Mouse (Mus musculus): ENCODE measurements around the gene Gm15217.

Gm15217 gene

GRCm38 (mm10) chr14:46379285-46379684 is at the start of gene Gm15217:
Gene Gm15217, plus strand, starts transcription at chr14:46379414.
- no peak for DNase-seq (ENCODE audit: low spot score)

DNA sequence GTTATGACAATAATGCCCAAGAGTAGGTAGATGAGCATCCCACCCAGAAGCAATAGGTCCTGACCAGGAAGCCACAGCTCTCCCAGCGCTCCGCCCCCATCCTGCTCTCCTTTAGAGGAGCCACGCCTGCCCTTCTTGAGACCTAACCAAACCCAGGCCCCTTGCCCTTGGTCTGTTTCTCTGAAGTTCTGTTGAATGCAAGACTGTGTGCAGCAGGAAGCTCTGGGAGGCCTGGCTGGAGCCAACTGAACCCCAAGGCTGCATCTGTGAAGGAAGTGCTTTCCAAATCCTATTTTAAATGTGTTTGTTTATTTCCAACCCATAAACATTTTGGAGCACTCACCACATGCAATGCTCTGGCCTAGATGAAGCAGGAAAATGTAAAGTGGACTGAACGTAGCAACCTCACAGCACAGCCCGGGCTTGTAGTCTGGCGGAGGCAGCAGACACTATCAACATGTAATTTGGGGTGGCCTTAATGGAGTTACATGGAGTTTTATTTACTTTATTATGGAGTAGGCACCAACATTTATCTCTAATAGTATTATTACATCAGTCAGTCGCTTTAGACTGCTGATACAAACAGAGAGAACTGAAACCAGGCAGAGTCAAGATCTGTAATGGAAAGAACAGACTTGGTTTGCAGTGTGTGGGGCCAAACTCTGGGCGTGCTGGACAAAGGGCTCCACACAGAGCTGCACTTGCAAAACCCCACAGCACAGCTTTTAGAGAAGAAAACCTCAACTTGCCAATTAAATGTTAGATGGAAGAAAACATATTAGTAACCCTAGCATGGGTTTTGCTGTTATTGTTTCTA is 45.6 kb upstream of the Gm15217 start:
- no peak for DNase-seq (ENCODE audit: low spot score)

DNA sequence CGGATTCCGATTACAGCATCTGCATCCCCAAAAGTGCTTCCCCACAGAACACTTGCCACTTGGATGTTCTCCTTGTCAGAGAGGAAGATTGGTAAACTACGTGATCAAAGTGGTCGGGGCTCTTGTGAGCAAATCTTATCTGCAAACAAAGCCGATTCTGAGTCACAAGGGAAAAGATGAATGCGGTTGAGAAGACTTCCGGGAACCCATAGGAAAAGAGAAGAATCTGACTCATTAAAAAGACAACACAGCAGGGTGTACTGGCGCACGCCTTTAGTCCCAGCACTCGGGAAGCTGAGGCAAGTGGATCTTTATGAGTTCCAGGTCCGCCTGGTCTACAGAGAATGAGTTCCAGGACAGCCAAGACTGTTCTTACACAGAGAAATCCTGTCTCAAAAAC is 40.4 kb upstream of the Gm15217 start:
- no peak for DNase-seq (ENCODE audit: low spot score)

DNA sequence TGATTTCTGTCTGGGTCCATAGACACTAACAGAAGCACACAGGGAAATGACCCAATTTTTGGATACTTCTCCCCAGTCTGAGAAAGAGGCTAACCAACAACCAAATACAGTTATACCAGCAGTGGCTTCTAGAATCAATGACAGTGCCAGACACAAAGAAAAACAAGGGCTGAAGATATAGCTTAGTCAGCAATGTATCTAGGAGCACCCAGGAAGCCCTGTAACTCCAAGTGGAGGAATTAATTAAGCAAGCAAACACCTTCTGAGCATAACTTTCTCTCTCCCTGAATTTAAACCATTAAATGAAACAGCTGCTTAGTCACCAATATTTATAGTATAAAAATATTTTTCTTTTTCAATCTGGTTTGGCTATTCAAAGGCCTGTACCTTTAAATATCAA is 34.5 kb upstream of the Gm15217 start:
- DNase-seq (ENCODE audit: low spot score), result no peak

GRCm38 (mm10) chr14:46357286-46357685 is 21.9 kb upstream of the Gm15217 start:
- DNase-seq (ENCODE audit: low spot score), result no peak

DNA sequence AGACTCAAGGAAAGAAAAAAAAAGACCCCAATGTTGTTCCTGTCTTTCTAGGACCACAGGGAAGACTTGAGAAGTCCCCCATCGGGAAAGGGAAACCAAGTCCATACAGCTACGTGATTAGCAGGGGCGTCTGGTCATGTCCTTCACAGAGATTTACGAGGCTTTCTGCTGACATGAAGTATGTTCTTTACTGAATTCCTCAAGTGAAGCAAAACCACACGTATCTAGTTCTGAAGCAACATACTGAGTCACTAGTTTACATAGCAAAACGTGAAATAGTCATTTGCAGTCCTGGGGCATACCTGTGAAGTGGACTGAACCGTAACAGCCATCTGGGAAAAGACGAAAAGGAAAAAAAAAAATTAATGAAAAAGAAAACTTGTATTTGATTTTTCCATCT is 21.5 kb upstream of the Gm15217 start:
- no peak for DNase-seq (ENCODE audit: low spot score)

- no peak for DNase-seq (ENCODE audit: low spot score)
Measured at GRCm38 (mm10) chr14:46363209-46363608, 16.0 kb upstream of the Gm15217 start.

DNA sequence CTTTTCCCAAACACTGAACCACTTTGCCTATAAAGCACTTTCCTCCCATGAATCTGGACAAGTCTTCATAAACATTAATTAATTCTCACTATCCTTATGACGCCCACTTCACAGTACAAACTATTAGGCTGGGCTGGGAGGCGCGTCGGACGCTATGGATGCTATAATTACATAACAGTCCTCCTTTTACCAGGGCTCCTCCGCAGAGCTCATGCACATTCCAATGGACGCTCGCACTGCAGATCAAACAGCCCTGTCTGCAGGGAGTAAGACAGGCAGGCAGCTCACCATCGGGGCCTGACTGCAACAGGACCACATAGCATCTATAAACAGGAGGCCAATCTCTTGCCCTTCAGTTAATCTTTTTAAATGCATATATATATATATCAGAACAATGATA is 6.8 kb upstream of the Gm15217 start:
- no peak for DNase-seq (ENCODE audit: low spot score)

- no peak for DNase-seq (ENCODE audit: low spot score)
Measured at GRCm38 (mm10) chr14:46375796-46376195, 3.4 kb upstream of the Gm15217 start.

DNA sequence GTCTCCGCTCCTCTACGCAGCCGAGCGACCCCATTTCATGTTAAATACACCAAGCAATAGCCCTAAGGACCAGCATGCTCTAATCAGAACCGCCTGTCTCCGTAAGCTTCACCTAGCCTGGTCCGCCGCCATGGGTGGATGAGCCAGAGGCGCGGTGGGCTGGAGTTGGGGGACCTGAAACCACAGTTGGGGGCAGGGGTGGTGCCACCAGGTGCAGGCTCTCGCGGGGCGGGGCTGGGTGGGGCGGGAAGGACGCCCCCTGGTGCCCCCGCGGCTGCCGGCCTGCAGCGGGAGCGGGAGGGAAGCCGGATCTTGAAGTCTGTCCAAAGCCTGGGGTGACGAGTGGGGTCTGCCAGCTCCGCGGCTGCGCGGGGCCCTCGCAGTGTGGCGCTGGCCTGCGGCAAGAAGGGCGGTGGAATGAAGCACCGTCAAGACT is 1.1 kb downstream of the Gm15217 start:
- no peak for DNase-seq (ENCODE audit: low spot score)

GRCm38 (mm10) chr14:46381457-46381856 is 2.2 kb downstream of the Gm15217 start:
- no peak for DNase-seq (ENCODE audit: low spot score)

DNA sequence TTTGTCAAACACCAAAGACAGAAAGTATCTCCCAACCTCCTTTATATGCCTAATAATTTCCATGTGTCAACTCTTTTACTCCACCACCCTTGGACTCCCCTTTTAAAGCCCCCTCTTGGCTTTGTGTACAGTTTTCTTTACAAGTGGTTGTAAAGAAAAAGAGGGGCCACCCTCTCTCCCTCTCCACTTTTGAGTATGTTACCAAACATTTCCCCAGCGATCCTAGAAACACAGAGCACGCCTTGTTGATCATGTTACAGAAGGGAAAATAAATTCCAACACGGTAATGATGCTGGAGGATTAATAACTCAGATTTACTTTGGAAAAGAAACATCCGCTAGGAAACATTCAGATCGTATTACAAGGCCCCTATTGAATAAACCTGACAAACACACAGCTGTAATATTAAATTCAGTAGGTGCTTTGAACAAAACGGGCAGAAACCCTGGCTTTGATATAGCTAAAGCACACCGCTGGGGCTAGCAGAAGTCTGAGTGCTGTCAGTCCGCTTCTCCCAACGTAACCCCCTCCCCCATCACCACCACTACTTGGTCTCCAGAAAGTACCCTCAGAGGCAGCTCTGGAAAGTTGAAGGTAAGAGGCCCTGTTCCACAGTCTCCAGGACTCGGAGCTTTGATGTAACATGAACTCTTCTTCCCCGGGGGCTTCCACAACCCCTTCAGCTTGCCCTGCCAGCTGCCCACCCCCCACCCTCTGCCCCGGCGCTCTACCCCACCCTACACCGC is 5.9 kb downstream of the Gm15217 start:
- DNase-seq (ENCODE audit: low spot score), result no peak

- no peak for DNase-seq (ENCODE audit: low spot score)
Measured at GRCm38 (mm10) chr14:46385701-46386477, 6.7 kb downstream of the Gm15217 start.

GRCm38 (mm10) chr14:46386478-46387356 is 7.5 kb downstream of the Gm15217 start:
- no peak for DNase-seq (ENCODE audit: low spot score)

DNA sequence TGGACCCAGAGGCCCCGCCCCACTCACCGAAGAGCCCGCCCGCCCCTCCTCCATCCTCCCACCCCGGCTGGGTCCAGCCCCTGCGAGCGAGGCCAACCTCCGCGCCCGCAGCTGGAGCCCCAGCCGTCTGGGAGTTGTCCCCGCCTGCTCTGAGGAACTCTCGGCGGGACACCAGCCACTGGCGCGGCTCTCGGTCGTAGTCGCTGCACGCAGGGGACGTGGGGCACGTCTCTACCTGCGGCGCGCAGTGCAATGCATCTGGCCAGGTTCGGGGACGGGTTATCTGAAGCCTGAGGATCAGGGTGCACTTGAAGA is 8.1 kb downstream of the Gm15217 start:
- no peak for DNase-seq (ENCODE audit: low spot score)

DNA sequence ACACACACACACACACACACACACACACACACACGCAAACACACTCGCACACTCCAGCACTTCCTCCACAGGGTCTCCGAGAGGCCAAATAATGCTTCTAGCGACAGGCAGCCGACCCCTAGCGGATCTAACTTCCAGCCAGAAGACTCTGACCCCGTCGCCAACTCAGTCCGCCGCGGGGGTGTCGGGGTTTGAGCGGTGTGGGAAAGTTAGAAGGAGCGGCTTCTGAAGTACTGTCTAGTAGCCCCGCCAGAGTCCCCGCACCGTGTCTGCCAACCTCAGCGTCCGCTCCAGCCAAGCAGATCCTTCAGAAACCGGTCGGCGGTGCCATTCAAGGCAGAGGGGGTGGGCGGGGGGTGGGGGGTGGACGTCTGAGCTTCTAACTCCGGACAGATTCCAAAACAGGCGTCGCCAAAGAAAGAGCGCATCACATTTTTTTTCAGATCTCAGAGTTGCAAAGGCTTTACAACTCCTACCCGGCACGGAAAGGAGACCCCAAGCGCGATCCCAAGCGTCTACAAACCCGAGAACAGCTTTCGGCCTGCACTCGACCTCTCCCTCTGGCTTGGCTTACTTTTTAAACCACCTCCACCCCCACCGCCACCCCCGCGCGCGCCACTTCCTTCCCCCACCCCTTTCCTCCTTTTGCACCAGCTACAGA is 8.7 kb downstream of the Gm15217 start:
- no peak for DNase-seq (ENCODE audit: low spot score)

DNA sequence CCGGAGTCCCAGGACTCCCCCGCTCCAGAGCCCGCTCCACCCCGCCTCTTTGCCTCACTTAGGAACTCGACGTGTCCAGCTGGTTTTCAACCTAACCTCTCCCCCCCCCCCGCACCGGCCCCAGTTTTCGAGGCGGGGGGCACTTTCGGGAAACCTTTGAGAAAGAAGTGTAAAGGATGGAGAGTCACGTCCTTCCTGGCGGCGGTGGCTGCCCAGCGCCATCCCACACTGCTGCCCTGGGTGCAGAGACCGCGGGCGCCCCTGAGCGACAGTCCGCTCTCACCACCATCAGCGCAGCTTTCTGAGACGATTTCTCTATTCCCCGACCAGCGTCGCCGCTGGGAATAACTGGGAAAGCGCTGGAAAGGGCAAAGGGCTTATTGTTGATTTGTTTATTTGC is 9.4 kb downstream of the Gm15217 start:
- DNase-seq (ENCODE audit: low spot score), result no peak

DNA sequence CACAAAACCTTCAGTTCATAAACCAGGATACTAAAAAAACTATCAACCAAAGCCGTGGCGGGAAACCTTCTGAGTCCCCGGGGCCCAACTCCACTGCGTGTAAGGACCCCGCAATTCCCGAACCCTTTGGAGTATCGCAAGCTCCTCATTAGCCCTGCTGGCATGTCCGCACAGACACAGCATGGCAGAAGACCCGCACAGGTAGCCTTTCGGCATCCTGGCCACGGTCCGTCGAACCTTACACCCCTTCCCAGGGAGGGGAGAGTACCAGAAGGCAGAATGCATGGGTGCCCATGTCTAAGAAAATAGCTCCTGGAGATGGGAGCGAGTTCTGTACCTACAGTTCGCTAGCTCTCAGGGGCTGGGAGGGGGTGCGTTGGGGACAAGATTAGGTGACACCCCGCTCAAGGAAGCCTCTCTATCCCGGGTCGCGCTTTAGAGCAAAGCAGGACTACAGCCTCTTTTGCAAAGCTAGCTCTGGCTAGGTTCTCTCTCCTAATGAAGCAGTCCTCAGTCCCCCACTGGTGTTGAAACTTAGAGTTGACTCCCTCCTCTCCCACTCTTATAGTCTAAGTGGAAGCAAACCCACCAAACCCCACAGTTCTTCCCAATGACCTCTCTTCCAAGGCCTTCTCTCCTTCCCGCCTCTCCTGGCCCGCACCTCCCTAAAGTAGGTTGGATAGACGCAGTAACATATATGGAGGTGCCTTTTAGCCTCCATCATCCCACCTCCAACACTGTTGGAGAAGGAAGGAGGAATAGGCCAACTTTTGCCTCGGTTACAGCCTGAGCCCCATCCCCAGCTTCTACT is 10.4 kb downstream of the Gm15217 start:
- no peak for DNase-seq (ENCODE audit: low spot score)

GRCm38 (mm10) chr14:46390249-46390775 is 11.1 kb downstream of the Gm15217 start, which contains the start of gene Bmp4:
Gene Bmp4, minus strand, starts transcription at chr14:46390669.
- no peak for DNase-seq (ENCODE audit: low spot score)

- no peak for DNase-seq (ENCODE audit: low spot score)
Measured at GRCm38 (mm10) chr14:46391621-46392170, 12.5 kb downstream of the Gm15217 start.

Measured in adipocyte (in vitro differentiated cells).